Mouse (Mus musculus) embryonic stem cell, embryonic (primary cell): ENCODE measurements around the gene Ucma.

Source experiments
- CTCF ChIA-PET, 4 experiments: fragments of 300-600 bp in 2 of 4; fragments of 350-600 bp in 2 of 4; sonication (Branson Sonifier 250); formaldehyde crosslinking; loops; one replicate each; lab custom pipeline; 2022; ENCODE audit warnings: inconsistent platforms in 2 of 4; lab: Charles Lee
- POLR2A ChIA-PET, 4 experiments: fragments of 300-600 bp in 2 of 4; fragments of 350-600 bp in 2 of 4; sonication (Branson Sonifier 250); formaldehyde crosslinking; loops; one replicate each; lab custom pipeline; 2022; ENCODE audit warnings: antibody characterized with exemption in 4 of 4, inconsistent platforms in 1 of 4; lab: Charles Lee

Ucma gene

GRCm38 (mm10) chr2:5023699-5024399 is 47.9 kb downstream of the Ucma start:
- ChIA-PET CTCF (interaction anchor here in 1 of 4 experiments (0.6 kb wide), 3 partner anchors 108 to 364 kb away, joined by 3 to 4 read pairs (median 3); no protein-coding TSS in a partner anchor), POLR2A (interaction anchor here in 2 of 4 experiments (0.6 to 12.8 kb wide), 19 partner anchors 9 to 322 kb away, joined by 3 to 153 read pairs (median 4); partner anchors contain the start of gene Mcm10 (in 1 of the 2))

DNA sequence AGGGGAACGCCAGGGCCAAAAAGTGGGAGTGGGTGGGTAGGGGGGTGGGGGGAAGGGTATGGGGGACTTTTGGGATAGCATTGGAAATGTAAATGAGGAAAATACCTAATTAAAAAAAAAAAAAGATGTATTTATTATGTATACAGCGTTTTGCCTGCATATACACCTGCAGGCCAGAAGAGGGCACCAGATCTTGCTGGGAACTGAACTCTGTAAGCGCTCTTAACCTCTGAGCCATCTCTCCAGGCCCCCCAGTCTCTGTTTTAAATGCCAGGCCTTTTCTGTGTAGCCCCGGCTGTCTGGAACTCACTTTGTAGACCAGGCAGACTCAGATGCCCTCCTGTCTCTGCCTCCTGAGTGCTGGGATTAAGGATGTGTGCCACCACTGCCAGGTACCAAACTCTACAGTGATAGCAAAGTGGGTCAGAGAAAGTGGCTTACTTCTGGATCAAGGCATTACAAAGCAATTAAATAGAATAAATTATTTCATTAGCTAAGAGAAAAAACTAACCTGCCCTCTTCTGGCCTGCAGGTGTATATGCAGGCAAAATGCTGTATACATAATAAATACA is 49.3 kb downstream of the Ucma start:
- ChIA-PET POLR2A (interaction anchor here in 3 of 4 experiments (0.7 to 12.8 kb wide), 12 partner anchors 7 to 1553 kb away, joined by 3 to 177 read pairs (median 7); partner anchors contain the start of genes Mcm10 (in 1 of the 3) and Optn (in 1 of the 3)), CTCF (interaction anchor here in 2 of 4 experiments (0.6 to 2.2 kb wide), 15 partner anchors 10 to 409 kb away, joined by 3 to 6 read pairs (median 3); partner anchors contain the start of gene Optn (in 2 of the 2))

DNA sequence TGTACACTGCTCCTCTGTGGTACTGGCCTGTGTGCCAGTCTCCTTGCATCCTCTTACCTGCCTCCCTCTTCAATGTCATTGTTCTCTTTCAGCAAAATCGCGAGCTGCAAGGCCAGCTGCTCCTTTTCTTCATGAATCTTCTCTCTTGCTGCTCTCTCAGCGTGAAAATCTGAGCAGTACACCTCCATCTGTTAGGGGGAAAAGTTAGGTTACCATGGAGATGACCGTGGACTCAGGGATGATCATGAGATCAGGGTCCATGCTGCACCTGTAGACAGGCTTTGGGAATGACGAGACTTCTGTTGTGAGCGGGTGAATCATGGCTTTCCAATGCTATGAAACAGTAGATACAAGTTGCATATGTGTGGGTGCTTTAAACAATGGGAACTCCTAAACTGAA is 51.1 kb downstream of the Ucma start:
- ChIA-PET CTCF (interaction anchor here in 2 of 4 experiments (0.9 to 2.2 kb wide), 3 partner anchors 17 to 132 kb away, joined by 3 to 5 read pairs (median 4); no protein-coding TSS in a partner anchor), POLR2A (interaction anchor here in 2 of 4 experiments (0.8 to 12.8 kb wide), 16 partner anchors 9 to 143 kb away, joined by 3 to 177 read pairs (median 8); partner anchors contain the start of genes Mcm10 (in 2 of the 2) and Optn (in 1 of the 2))

GRCm38 (mm10) chr2:5028047-5028446 is 52.1 kb downstream of the Ucma start:
- ChIA-PET CTCF (interaction anchor here in 1 of 4 experiments (1.1 kb wide), 1 partner anchor 16 kb away, joined by 4 read pairs; no protein-coding TSS in a partner anchor), POLR2A (interaction anchor here in 3 of 4 experiments (0.6 to 12.8 kb wide), 22 partner anchors 9 to 144 kb away, joined by 3 to 177 read pairs (median 6); partner anchors contain the start of genes Mcm10 (in 2 of the 3) and Optn (in 1 of the 3))

DNA sequence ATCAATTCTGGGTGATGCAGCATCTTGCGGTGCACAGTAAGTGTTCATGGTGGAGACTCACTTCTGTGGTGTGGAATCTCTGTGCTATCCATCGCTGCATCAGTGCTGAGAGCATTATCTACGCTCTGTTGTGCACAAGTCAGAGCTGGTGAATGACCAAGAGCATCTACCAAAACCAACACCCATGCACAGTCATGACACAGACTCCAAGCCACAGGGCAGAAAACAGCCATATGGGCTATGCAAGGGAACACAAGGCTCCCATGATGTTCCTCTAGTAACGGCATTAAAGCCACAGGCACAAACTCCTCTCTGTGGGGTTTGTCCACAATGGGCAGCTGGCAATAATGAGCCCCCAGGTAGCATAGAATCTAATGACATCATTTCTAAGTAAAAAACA is 53.9 kb downstream of the Ucma start:
- POLR2A ChIA-PET, result interaction anchor here in 2 of 4 experiments (0.6 to 12.8 kb wide), 10 partner anchors 12 to 148 kb away, joined by 3 to 177 read pairs (median 5); partner anchors contain the start of genes Mcm10 (in 1 of the 2), Optn (in 1 of the 2) and Sephs1 (in 1 of the 2)
- CTCF ChIA-PET, result interaction anchor here in 1 of 4 experiments (0.6 to 0.8 kb wide), 2 partner anchors 25 to 40 kb away, joined by 3 read pairs; no protein-coding TSS in a partner anchor

DNA sequence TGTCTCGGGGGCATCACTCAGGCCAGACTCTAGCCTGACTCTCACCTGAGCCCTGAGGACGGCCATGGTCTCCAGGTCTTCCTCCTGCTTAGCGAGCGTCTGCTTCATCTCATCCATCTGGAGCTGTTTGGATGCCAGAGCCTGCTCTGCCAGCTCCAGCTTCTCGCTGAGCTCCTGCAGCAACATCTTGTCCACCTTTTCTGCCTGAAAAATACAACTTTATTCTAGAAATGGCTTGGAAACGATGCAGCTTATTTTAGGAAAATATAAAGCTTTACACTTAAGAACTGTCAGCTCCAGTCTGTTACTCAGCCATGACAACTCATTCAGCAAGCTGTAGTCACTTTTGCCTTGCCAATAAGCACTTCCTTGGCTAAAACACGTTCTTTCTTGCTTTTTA is 55.3 kb downstream of the Ucma start:
- ChIA-PET CTCF (interaction anchor here in 1 of 4 experiments (0.6 kb wide), 1 partner anchor 141 kb away, joined by 3 read pairs; no protein-coding TSS in a partner anchor), POLR2A (interaction anchor here in 2 of 4 experiments (0.6 to 12.8 kb wide), 10 partner anchors 12 to 913 kb away, joined by 3 to 177 read pairs (median 6); partner anchors contain the start of gene Mcm10 (in 1 of the 2))

DNA sequence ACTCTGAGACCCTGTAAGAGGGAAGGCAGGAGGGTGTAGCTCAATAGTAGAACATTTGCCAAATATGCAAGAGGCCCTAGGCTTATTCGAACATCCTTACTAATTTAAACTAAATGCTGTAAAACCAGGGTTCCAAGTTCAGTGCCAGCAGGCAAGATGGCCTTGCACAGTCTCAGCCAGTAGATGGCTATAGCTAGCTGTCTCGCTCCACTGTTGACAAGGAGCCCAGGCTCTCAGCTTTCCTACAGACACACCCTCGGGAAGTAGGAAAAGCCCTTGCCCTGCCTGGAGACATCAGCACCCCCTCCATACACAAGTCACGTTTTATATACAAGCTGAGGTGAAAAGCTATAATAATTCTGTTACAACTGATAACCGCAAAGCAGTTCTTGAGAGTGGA is 56.7 kb downstream of the Ucma start:
- POLR2A ChIA-PET, result interaction anchor here in 2 of 4 experiments (0.6 to 12.8 kb wide), 12 partner anchors 11 to 100 kb away, joined by 3 to 177 read pairs (median 6); partner anchors contain the start of genes Mcm10 (in 1 of the 2) and Optn (in 1 of the 2)

GRCm38 (mm10) chr2:5033546-5034420 is 57.9 kb downstream of the Ucma start:
- ChIA-PET CTCF (interaction anchor here in 2 of 4 experiments (0.6 to 1.4 kb wide), 4 partner anchors 10 to 235 kb away, joined by 3 to 6 read pairs (median 4); no protein-coding TSS in a partner anchor), POLR2A (interaction anchor here in 3 of 4 experiments (0.6 to 12.8 kb wide), 14 partner anchors 9 to 128 kb away, joined by 3 to 177 read pairs (median 5); partner anchors contain the start of genes Mcm10 (in 2 of the 3) and Optn (in 1 of the 3))

More for the DNA sequence above, 56.7 kb downstream of the Ucma start:
- CTCF ChIA-PET, result interaction anchor here in 2 of 4 experiments (0.6 kb wide), 2 partner anchors 19 to 891 kb away, joined by 3 to 4 read pairs; no protein-coding TSS in a partner anchor

GRCm38 (mm10) chr2:5034801-5035200 is 58.9 kb downstream of the Ucma start:
- ChIA-PET CTCF (interaction anchor here in 2 of 4 experiments (1.0 to 1.4 kb wide), 2 partner anchors 9 kb away, joined by 4 to 5 read pairs; no protein-coding TSS in a partner anchor), POLR2A (interaction anchor here in 2 of 4 experiments (0.8 to 12.8 kb wide), 10 partner anchors 8 to 36 kb away, joined by 3 to 153 read pairs (median 5); partner anchors contain the start of gene Mcm10 (in 1 of the 2))

DNA sequence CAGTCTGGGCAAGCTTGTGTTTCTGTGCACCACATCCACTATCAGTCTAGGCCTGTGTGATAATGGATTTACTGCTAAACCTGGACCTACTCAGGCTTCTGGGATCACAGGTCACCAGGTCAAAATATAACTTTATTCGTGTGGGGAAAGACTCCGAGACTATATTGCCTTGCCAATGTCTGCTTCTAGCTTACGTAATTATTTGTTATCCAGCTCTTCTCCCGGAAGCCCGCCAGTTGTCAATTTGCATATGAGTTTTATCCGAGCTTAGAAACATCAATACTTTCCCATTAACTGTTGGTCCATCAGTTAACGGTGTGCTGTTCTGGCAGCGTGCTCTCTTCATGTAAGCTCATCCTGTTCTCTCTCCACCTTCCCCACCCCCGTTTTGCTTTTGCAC is 59.3 kb downstream of the Ucma start:
- POLR2A ChIA-PET, result interaction anchor here in 2 of 4 experiments (0.8 to 12.8 kb wide), 9 partner anchors 8 to 36 kb away, joined by 3 to 153 read pairs (median 4); partner anchors contain the start of gene Mcm10 (in 1 of the 2)
- CTCF ChIA-PET, result interaction anchor here in 2 of 4 experiments (0.5 to 1.0 kb wide), 2 partner anchors 10 to 46 kb away, joined by 4 to 7 read pairs; no protein-coding TSS in a partner anchor
